Mouse (Mus musculus): ENCODE results near the gene Atp6v1e1.
"Not testable (repeated sequence)": the region's sequence is repeated elsewhere in the genome, so short reads cannot be mapped to it uniquely, and the experiment has no call there.

Gene Atp6v1e1

DNA sequence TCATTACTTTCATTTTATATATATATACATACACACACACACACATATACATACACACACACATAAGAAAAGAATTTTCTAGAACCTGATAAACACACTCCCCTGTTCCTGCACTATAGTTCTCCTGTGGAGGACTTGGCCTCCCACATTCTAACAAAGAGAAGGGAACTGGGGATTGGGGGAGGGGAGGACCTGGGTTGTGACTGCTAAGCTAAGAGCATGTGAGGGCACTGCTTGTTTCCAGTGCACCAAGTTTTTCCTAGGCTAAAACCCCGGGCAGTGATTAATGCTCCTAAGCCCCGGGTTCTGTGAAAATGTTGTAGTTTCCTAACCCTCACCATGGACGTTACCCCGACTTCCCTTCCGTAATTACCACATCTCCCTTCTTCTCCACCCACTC lies 2.4 kb downstream of the Atp6v1e1 start:
- ATAC-seq (ENCODE audit: low TSS enrichment) = no peak

DNA sequence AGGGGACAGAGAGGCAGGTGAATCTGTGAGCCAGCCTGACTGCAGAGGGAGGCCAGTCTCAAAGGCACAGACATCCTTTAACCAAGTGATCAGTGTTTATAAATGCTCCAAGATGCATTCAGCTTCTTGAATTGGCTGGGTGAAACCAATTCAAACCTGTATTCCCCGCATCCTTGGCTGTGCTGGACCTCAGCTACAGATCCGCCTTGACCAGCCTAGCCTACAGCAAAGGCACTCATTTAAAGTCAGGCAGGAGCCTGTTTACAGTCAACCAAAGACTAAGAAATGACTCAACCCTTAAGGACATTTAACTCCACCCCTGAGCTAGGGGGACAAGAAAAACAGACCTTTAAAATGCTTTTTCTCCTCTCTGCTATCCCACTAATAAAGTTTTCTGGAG lies 3.3 kb downstream of the Atp6v1e1 start:
- ATAC-seq (ENCODE audit: low TSS enrichment) = no peak

DNA sequence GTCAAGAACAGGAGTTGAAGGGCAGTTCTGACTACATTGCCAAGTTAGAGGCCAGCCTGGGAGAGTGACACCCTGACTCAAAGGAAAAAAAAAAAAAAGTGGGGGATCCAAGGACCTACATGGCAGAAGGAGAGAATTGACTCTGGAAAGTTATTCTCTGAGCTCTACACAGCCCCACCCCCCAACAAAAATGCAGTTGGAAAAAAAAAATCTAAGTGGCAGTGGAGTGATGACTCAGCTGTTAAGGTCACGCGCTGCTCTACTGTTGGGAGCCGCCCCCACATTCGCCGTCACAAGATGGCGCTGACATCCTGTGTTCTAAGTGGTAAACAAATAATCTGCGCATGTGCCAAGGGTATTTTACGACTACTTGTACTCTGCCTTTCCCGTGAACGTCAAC lies 10.6 kb downstream of the Atp6v1e1 start:
- ATAC-seq (ENCODE audit: low TSS enrichment) = not testable (repeated sequence)

DNA sequence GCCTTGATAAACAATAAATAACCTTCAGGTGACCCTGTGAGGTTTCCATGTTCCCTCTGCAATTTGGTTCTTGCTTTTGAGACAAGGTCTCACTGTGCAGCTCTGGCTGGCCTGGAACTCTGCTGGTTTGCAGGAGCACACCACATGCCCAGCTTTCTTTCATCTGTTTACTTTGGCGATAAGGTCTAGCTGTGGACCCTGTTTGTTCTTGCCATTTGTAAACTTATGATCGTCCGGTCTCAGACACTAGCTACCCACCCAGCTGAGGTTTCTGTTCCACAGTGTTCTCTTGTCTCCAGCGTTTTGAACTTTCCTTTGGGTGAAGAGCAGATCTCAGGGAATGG lies 14.9 kb downstream of the Atp6v1e1 start:
- no peak for ATAC-seq (ENCODE audit: low TSS enrichment)

DNA sequence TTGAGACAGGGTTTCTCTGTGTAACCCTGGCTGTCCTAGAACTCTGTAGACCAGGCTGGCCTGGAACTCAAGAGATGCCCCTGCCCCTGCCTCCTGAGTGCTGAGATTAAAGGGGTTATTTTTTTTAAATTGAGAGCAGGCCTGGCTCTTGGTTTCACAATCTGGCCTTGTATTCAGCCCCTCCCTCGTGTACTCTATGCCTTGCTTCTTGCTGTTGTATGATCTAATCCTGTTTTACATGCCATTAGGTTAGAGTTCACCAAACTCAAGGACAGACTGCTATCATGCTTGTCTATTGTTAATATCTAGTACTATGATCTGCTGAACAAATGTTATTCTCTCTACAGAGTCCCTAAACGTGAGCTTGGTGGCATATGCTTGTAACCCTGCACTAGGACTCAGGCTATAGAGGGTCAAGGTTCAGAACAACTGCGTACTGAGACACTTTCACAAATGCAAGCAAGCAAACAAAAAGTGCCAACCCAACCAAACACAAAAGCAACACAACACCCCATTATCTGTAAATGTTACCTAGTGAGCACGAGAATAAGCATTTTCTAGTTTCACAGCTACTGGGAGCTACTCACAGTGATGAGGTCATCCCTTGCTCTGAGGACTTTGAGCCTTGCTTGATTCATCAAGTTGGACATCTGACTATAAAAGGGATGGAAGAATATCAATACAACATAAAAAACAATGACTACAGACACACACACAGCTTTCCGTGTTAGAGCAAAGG lies 15.4 kb downstream of the Atp6v1e1 start:
- no peak for ATAC-seq (ENCODE audit: low TSS enrichment)

DNA sequence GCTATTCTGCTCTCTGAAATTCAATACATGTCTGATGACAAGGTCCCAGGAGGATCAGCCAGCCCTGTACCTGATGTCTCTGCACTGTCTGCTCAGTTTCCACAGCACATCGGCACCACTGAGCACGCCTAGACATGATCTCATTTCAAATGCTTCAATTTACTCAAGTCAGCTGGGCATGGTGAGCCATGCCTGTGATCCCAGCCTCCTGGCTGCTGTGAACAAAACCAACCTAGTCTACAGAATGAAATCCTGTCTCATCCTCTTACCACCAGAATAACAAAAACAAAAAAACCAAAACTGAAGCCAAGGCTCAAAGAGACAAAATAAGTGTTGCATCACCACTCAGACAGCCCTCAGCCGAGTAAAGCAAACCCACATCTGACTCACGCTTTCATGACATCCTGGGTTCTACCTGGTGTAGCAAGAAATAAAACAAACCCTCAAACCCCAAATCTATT lies 23.0 kb downstream of the Atp6v1e1 start:
- peak; percentile 50 for ATAC-seq (ENCODE audit: low TSS enrichment)

DNA sequence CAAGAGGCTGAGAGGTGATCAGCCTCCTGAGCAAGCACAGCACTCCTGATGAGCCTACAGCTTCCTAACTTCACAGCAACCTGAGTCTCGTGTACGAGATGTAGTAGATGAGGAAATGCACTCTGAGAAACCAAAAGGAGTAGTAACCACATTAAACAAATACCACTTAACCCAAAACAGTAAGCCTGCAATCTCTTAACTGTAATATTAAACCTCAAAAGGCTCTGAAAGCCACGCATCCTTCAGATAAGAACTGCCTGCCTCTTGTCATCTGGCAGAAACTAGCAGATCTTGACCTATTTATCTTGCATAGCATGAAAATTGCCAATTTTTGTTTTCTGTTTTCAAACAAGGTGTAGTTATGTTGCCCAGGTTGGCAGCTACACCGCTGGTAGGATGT lies 23.7 kb downstream of the Atp6v1e1 start:
- ATAC-seq (ENCODE audit: low TSS enrichment) = no peak

DNA sequence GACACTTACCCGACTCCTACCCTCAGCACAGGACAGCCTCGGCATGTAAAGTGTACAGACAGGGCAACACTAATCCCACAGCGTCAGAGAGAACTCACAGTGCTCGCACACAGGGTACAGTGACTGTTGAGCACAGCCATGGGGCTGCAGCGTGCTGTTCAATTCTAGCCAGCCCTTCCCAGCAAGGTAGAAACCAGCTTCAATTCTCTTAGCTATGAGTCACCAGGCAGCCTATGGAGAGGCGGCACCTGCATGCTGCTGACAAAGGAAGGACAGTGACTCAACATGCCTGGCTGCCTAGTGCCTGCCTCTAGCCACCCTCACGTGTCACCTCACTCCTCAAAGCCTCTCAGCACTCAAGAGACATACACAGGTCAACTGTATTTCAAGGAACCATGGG lies 24.6 kb downstream of the Atp6v1e1 start:
- ATAC-seq (ENCODE audit: low TSS enrichment) = peak; percentile 64

DNA sequence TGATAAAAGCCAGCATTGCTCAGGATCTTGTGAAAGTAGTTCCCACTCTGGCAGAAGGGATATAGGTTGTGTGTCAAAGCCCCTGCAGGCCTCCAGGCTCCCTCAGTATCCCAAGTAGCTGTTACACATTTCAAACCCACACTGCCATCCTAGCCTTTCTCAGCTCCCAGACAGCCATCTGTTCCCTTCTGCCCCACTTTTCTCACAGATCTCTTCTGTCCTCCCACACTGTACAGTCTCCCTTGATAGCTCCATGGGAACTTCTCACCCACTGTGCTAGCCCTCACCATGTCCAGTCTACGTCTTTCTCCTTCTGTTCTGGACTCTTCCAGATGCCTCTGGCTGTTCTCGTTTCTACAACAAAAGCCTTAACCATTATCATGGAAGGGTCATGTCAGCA lies 26.5 kb downstream of the Atp6v1e1 start:
- ATAC-seq (ENCODE audit: low TSS enrichment) = peak; percentile 72

DNA sequence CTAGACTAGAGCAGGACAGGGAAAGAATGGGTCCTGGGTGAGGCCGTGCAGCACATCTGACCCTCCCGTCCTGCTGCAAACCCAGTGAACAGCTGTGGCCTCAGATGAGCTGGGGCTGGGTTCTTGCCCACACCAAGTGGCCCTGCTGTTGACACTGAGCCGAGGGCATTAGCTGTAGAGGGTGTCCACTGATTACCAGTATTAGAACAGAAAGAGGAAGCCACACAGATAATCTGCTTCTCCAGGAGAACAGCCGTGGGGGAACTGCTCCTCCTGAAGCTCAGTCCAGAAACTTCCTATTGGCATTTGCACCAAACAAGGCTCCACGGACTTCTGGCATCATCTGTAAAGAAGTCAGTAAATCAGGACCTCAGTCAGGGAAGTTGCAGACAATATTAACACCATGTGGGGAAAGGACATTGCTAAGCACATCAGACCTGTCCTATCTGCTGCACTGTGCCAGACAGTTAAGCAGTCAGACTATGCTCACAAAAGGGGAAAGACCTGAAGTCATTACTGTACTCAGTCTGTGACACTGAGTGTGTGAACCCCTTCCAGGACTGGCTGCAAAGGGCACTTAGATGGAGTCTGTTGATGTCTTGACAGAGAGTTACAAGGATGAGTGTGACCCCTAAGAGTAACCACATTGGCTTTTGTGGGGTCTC lies 27.0 kb downstream of the Atp6v1e1 start:
- ATAC-seq (ENCODE audit: low TSS enrichment) = no peak

DNA sequence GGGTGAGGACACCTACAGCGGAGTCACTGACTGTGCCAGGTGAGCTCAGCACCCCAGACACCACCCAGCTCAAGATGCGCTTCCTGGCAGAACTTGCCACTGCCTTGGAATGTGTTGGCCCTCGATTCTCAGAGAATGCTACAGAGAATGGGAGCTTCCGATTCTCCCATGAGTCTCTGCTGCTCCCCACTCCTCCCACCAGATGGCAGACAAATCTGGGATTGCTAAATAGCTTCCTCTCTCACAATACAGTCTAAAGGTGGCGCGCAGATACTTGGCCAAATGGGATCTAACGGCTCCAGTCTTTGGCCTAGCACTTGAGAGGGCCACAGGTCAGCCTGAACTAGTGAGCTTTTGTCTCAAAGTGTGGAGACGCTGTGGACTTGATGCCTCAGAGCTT lies 29.6 kb downstream of the Atp6v1e1 start:
- peak; percentile 75 for ATAC-seq (ENCODE audit: low TSS enrichment)

DNA sequence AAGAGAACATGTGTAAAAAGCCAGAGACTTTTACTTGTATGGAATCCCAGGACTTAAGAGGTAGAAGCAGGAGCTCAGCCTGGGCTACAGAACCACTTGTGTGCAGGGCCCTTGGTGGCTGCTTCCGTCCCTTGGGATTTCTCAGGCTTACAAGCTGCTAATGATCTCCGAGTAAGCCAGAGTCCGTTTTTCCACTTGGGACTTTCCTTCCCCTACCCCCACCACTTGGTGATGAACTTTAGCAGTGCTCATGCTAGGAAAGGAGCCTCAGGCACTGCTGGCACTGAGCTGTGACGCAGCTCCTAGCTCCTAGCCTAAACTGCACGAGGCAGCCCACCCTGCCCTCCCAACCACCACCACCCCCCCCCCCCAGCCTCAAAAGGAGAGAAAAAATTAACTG lies 31.9 kb downstream of the Atp6v1e1 start:
- no peak for ATAC-seq (ENCODE audit: low TSS enrichment)

DNA sequence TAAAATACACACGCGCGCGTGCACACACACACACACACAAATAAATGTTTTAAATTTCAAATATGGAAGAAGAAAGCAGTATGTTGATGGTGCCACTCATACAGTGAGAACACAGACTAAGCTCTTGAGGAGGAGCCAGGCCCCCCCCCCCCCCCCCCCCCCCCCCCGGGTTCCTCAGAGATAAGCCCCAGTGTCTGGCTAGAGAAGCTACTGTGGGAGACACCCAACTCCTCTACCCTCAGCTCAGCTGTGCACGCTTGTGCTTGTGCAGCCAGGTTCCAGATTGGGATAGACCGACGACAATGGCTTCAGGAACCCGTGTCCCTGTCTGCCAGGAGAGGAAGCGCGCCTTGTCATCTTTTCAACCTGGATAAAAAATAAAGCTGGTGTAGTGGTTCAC lies 32.4 kb downstream of the Atp6v1e1 start:
- ATAC-seq (ENCODE audit: low TSS enrichment) = no peak

DNA sequence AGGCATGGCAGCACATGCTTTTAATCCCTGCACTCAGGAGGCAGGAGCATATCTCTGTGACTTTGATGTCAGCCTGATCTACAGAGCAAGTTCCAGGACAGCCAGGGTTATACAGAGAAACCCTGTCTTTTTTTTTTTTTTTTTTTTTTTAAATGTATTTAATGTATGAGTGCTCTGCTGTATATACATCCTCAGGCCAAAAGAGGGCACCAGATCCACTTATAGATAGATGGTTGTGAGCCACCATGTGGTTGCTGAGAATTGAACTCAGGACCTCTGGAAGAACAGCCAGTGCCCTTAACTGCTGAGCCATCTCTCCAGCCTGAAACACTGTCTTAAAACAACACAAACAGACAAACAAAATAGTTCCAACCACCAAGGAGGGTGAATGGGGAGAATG lies 33.7 kb downstream of the Atp6v1e1 start:
- no peak for ATAC-seq (ENCODE audit: low TSS enrichment)

DNA sequence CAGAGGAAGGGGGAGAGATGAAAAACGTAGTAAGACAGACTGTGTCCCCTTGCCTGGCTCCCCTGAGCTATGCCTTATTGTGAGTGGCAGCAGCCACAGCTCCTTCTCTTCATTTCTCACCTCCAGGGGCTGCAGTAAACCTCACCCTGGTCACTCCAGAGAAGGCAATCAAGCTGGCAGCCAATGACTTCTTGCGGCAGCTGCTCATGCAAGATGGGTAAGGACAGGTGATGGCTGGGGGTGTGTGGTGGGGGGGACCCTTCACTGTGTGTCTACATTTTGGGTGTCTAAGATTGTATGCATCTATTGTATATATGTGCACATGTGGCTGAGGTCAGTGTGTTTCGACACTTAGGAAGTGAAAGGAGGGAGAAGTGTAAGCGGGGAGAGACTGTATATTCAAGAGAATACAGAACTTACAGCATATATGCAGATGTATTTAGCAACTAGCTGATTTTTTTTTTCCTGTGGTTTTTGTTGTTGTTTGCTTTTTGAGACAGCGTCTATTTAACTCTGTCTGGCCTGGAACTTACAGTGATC lies 34.5 kb downstream of the Atp6v1e1 start:
- no peak for ATAC-seq (ENCODE audit: low TSS enrichment)

DNA sequence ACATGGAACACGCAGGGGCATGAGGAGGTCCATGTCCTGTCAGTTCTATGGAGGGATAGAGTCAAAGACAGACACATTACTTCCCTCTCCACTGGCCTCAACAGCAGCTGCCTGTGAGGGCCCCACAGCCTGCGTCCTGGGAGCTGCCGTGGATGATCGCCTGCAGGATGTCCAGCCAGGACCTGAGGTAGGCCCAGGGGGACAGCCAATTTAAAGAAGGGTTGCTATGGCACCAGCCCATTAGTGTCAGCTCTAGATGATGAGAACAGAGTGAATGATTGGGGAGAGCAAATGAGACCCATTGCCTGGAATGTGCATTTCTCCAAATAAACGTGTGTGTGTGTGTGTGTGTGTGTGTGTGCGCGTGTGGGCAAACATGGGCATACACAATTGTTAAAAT lies 38.2 kb downstream of the Atp6v1e1 start:
- ATAC-seq (ENCODE audit: low TSS enrichment) = no peak

DNA sequence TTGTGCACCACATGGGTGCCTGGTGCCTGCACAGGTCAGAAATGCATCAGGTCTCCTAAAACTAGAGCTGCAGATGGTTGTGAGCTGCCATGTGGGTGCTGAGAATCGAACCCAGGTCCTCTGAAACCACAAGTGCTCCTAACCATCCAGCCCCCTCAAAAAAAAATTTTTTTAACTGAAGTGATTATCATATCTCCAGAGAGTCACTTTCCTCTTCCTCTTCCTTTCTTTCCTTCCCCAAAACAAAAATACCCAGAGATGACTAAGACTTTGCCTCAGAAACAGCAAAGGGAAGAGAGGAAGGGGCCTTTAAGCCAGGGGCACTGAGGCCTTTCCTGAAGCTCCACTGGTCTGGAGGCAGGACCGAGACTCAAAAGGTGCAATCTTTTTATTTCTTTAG lies 39.6 kb downstream of the Atp6v1e1 start:
- ATAC-seq (ENCODE audit: low TSS enrichment) = no peak

DNA sequence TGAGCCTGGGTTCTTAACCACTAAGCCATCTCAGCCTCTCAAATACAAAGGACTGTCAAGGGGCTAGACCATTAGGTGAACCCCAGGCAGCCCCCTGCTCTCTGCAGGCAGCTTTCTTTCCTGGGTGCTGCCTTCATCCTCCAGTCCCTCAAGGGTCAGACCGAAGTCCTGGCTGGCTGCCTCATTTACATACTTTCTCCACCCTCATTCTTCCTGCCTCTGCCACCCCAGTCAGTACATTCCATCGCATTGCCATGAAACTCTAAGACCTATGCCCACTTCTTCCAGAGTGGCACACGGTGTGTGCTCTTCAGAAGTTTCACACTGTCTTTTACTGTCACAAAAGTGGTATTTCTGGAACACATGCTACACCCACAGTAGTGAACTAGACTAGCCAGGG lies 44.4 kb downstream of the Atp6v1e1 start:
- no peak for ATAC-seq (ENCODE audit: low TSS enrichment)

DNA sequence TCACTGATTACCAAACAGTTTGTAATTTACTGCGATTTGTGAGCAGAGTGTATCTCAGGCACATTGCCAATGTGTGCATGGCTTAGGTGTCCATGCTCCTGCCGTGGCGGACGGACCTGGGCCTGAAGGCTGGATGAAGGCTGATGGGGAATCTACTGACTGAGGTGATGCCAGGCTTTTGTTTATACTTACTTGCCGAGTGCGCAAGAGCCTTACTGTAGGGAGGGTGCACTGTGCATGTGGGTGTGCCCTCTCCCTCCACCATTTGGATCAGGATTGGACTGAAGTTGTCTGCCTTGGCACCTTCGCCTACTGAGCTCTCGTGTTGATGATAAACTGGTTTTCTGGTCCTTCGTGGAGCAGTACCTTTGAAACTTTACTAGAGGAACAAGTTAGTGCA lies 45.1 kb downstream of the Atp6v1e1 start:
- no peak for ATAC-seq (ENCODE audit: low TSS enrichment)

DNA sequence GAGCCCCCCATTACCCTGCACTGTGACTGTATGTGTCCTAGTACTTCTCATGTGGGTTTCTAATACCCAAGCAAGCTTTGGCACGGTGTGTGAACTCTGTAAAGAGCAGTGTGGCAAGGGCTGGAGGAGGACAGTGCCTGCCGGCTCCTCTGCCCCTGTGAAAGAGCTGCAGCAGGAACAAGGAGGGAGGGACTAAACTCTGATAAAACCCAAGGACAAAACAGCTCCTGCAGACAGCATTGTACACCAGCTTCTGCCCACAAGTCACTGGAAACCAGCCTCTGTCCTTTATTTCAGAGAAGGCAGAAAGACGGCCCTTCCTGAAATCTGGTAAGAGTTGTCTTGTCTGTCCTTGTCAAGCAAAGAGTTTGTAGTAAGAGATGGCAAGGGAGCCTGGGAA lies 46.3 kb downstream of the Atp6v1e1 start:
- no peak for ATAC-seq (ENCODE audit: low TSS enrichment)

DNA sequence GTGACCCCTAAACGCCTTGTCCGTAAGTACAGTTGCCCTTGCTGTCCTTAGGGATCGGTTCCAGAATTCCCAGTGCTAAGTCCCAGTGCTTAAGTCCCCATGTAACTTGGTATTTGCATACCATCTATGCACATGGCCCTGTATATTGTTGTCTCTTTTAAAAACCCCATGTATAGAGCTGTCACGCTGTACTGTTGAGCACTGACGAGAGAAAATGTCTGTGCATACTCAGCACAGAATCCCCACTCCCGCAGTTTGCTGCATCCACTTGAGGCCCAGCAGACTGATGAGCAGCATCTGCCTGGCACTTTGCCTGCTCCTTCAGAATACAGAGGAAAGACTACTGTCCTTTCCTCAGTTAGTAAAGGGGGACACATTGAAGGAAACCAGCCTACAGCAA lies 48.8 kb downstream of the Atp6v1e1 start:
- no peak for ATAC-seq (ENCODE audit: low TSS enrichment)

DNA sequence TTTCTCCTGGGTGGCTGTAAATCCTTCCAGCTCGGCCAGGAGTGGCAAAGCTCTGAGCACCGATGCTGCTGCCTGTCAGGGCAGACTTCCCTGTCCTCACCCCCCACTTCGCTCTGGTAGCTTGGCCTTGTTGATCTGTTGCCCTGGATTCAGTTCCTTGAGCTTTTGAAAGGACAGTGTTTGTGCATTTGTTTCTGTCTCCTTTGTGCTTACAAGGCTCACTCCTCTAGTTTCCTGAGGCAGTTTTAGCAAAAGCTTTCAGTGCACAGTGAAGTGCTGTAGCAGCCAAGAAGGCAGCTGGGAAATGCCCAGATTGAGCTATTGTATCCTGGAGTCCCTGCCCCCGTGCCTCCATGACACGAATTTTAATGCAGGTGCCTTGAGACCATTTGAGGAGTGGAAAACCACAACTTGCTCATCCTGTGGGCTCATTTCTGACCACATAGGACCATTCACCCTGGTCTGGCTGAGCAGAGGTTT lies 49.4 kb downstream of the Atp6v1e1 start, which contains the start of gene Slc25a18:
Gene Slc25a18, plus strand, starts transcription at position 430 of the 480 bp plus-strand sequence.
- ATAC-seq (ENCODE audit: low TSS enrichment) = peak; percentile 78

DNA sequence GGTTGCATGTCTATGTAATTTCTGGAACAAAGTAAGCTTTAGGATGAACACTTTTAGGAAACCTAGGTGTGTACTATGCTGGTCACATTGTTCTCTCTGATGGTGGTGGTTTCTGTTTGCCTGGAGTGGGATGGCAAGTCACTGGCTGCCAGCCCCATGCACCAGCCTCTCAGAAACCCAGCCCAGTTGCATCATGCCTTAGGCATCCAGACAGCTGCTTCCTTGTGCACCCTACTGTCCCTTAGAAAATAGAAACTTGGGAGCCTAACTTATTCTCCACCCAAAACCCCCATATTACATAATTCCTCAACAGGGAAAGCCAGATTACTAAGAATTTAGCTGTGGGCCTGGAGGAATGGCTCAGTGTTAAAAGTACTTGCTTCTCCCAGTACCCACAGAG lies 50.6 kb downstream of the Atp6v1e1 start:
- ATAC-seq (ENCODE audit: low TSS enrichment) = no peak

Data from frontal cortex, adult (tissue).